Mouse (Mus musculus): ENCODE results near the gene Cdiptos. TPM values are rescaled to one million over a fixed set of nuclear protein-coding genes. Genes with fewer than 3 reads are reported as not detected.

The Cdiptos gene
- not detected for polyA plus RNA-seq (2014; fragmentation: Illumina TruSeq; extraction: RNeasy Lipid Tissue Mini Kit (QIAGEN cat#74804); ENCODE audit: low read depth, low replicate concordance)

GRCm38 (mm10) chr7:126975950-126976866, at the start of gene Cdiptos:
Gene Cdiptos (minus strand): TSS chr7:126976098.

GRCm38 (mm10) chr7:127020901-127021562, 45.1 kb upstream of the Cdiptos start, which contains the start of the genes Gm42742 and Prrt2:
Gene Gm42742 (minus strand): TSS chr7:127021097.
Gene Prrt2 (minus strand): TSS chr7:127021211.

GRCm38 (mm10) chr7:127016971-127017949, 41.4 kb upstream of the Cdiptos start, which contains the start of gene Pagr1a:
Gene Pagr1a (minus strand): TSS chr7:127017352.

GRCm38 (mm10) chr7:127016481-127016485, 40.4 kb upstream of the Cdiptos start, which contains the start of gene Pagr1b:
Gene Pagr1b (minus strand): TSS chr7:127016484.

GRCm38 (mm10) chr7:127014320-127014719, 38.4 kb upstream of the Cdiptos start, which contains the start of gene Mvp:
Gene Mvp (minus strand): TSS chr7:127014621.

GRCm38 (mm10) chr7:126975893-126975949, 177 bp downstream of the Cdiptos start, which contains the start of gene Cdipt:
Gene Cdipt (plus strand): TSS chr7:126975914.

GRCm38 (mm10) chr7:126949793-126950646, 25.9 kb downstream of the Cdiptos start, which contains the start of gene Sez6l2:
Gene Sez6l2 (plus strand): TSS chr7:126950563.

GRCm38 (mm10) chr7:126949403-126949792, 26.5 kb downstream of the Cdiptos start, which contains the start of gene Asphd1:
Gene Asphd1 (minus strand): TSS chr7:126949582.

GRCm38 (mm10) chr7:126928384-126929037, 47.4 kb downstream of the Cdiptos start, which contains the start of gene Kctd13:
Gene Kctd13 (plus strand): TSS chr7:126928879.

GRCm38 (mm10) chr7:126922624-126923060, 53.3 kb downstream of the Cdiptos start, which contains the start of gene Tmem219:
Gene Tmem219 (minus strand): TSS chr7:126922917.

Other genes with a start within 250 kb of the Cdiptos start
- gene Mapk3, start 216.5 kb downstream of the Cdiptos start, polyA plus RNA-seq (2014; fragmentation: Illumina TruSeq; extraction: RNeasy Lipid Tissue Mini Kit (QIAGEN cat#74804); ENCODE audit: low read depth, low replicate concordance) = 5.9 TPM
- not detected for gene Gdpd3, start 209.8 kb downstream of the Cdiptos start, polyA plus RNA-seq (2014; fragmentation: Illumina TruSeq; extraction: RNeasy Lipid Tissue Mini Kit (QIAGEN cat#74804); ENCODE audit: low read depth, low replicate concordance)
- gene Ypel3, start 199.1 kb downstream of the Cdiptos start, polyA plus RNA-seq (2014; fragmentation: Illumina TruSeq; extraction: RNeasy Lipid Tissue Mini Kit (QIAGEN cat#74804); ENCODE audit: low read depth, low replicate concordance) = 10.0 TPM
- gene Tbx6, start 194.6 kb downstream of the Cdiptos start, polyA plus RNA-seq (2014; fragmentation: Illumina TruSeq; extraction: RNeasy Lipid Tissue Mini Kit (QIAGEN cat#74804); ENCODE audit: low read depth, low replicate concordance) = not detected
- gene Ppp4c, start 183.6 kb downstream of the Cdiptos start, polyA plus RNA-seq (2014; fragmentation: Illumina TruSeq; extraction: RNeasy Lipid Tissue Mini Kit (QIAGEN cat#74804); ENCODE audit: low read depth, low replicate concordance) = 19.8 TPM
- not detected for gene Fam57b, start 178.4 kb downstream of the Cdiptos start, polyA plus RNA-seq (2014; fragmentation: Illumina TruSeq; extraction: RNeasy Lipid Tissue Mini Kit (QIAGEN cat#74804); ENCODE audit: low read depth, low replicate concordance)
- gene 4930451I11Rik, start 144.5 kb downstream of the Cdiptos start, polyA plus RNA-seq (2014; fragmentation: Illumina TruSeq; extraction: RNeasy Lipid Tissue Mini Kit (QIAGEN cat#74804); ENCODE audit: low read depth, low replicate concordance) = not detected
- not detected for gene Doc2a, start 128.7 kb downstream of the Cdiptos start, polyA plus RNA-seq (2014; fragmentation: Illumina TruSeq; extraction: RNeasy Lipid Tissue Mini Kit (QIAGEN cat#74804); ENCODE audit: low read depth, low replicate concordance)
- gene Hirip3, start 114.1 kb downstream of the Cdiptos start, polyA plus RNA-seq (2014; fragmentation: Illumina TruSeq; extraction: RNeasy Lipid Tissue Mini Kit (QIAGEN cat#74804); ENCODE audit: low read depth, low replicate concordance) = 3.6 TPM
- 4.8 TPM for gene Ino80e, start 113.7 kb downstream of the Cdiptos start, polyA plus RNA-seq (2014; fragmentation: Illumina TruSeq; extraction: RNeasy Lipid Tissue Mini Kit (QIAGEN cat#74804); ENCODE audit: low read depth, low replicate concordance)
- gene Taok2, start 91.4 kb downstream of the Cdiptos start, polyA plus RNA-seq (2014; fragmentation: Illumina TruSeq; extraction: RNeasy Lipid Tissue Mini Kit (QIAGEN cat#74804); ENCODE audit: low read depth, low replicate concordance) = 3.4 TPM
- gene Tmem219, start 53.2 kb downstream of the Cdiptos start, polyA plus RNA-seq (2014; fragmentation: Illumina TruSeq; extraction: RNeasy Lipid Tissue Mini Kit (QIAGEN cat#74804); ENCODE audit: low read depth, low replicate concordance) = 16.3 TPM
- gene Kctd13, start 47.2 kb downstream of the Cdiptos start, polyA plus RNA-seq (2014; fragmentation: Illumina TruSeq; extraction: RNeasy Lipid Tissue Mini Kit (QIAGEN cat#74804); ENCODE audit: low read depth, low replicate concordance) = 1.7 TPM
- not detected for gene Asphd1, start 26.5 kb downstream of the Cdiptos start, polyA plus RNA-seq (2014; fragmentation: Illumina TruSeq; extraction: RNeasy Lipid Tissue Mini Kit (QIAGEN cat#74804); ENCODE audit: low read depth, low replicate concordance)
- not detected for gene Sez6l2, start 25.5 kb downstream of the Cdiptos start, polyA plus RNA-seq (2014; fragmentation: Illumina TruSeq; extraction: RNeasy Lipid Tissue Mini Kit (QIAGEN cat#74804); ENCODE audit: low read depth, low replicate concordance)
- 7.8 TPM for gene Cdipt, start 184 bp downstream of the Cdiptos start, polyA plus RNA-seq (2014; fragmentation: Illumina TruSeq; extraction: RNeasy Lipid Tissue Mini Kit (QIAGEN cat#74804); ENCODE audit: low read depth, low replicate concordance)
- gene Mvp, start 38.5 kb upstream of the Cdiptos start, polyA plus RNA-seq (2014; fragmentation: Illumina TruSeq; extraction: RNeasy Lipid Tissue Mini Kit (QIAGEN cat#74804); ENCODE audit: low read depth, low replicate concordance) = 0.53 TPM
- 1.3 TPM for gene Pagr1b, start 40.4 kb upstream of the Cdiptos start, polyA plus RNA-seq (2014; fragmentation: Illumina TruSeq; extraction: RNeasy Lipid Tissue Mini Kit (QIAGEN cat#74804); ENCODE audit: low read depth, low replicate concordance)
- not detected for gene Pagr1a, start 41.3 kb upstream of the Cdiptos start, polyA plus RNA-seq (2014; fragmentation: Illumina TruSeq; extraction: RNeasy Lipid Tissue Mini Kit (QIAGEN cat#74804); ENCODE audit: low read depth, low replicate concordance)
- 0.53 TPM for gene Gm42742, start 45.0 kb upstream of the Cdiptos start, polyA plus RNA-seq (2014; fragmentation: Illumina TruSeq; extraction: RNeasy Lipid Tissue Mini Kit (QIAGEN cat#74804); ENCODE audit: low read depth, low replicate concordance)
- gene Prrt2, start 45.1 kb upstream of the Cdiptos start, polyA plus RNA-seq (2014; fragmentation: Illumina TruSeq; extraction: RNeasy Lipid Tissue Mini Kit (QIAGEN cat#74804); ENCODE audit: low read depth, low replicate concordance) = not detected
- gene Maz, start 50.9 kb upstream of the Cdiptos start, polyA plus RNA-seq (2014; fragmentation: Illumina TruSeq; extraction: RNeasy Lipid Tissue Mini Kit (QIAGEN cat#74804); ENCODE audit: low read depth, low replicate concordance) = 12.5 TPM
- gene Kif22, start 66.4 kb upstream of the Cdiptos start, polyA plus RNA-seq (2014; fragmentation: Illumina TruSeq; extraction: RNeasy Lipid Tissue Mini Kit (QIAGEN cat#74804); ENCODE audit: low read depth, low replicate concordance) = not detected
- not detected for gene Zg16, start 111.2 kb upstream of the Cdiptos start, polyA plus RNA-seq (2014; fragmentation: Illumina TruSeq; extraction: RNeasy Lipid Tissue Mini Kit (QIAGEN cat#74804); ENCODE audit: low read depth, low replicate concordance)
- 0.45 TPM for gene AI467606, start 115.3 kb upstream of the Cdiptos start, polyA plus RNA-seq (2014; fragmentation: Illumina TruSeq; extraction: RNeasy Lipid Tissue Mini Kit (QIAGEN cat#74804); ENCODE audit: low read depth, low replicate concordance)
- gene Qprt, start 146.1 kb upstream of the Cdiptos start, polyA plus RNA-seq (2014; fragmentation: Illumina TruSeq; extraction: RNeasy Lipid Tissue Mini Kit (QIAGEN cat#74804); ENCODE audit: low read depth, low replicate concordance) = 50.0 TPM
- 0.13 TPM for gene Spn, start 161.7 kb upstream of the Cdiptos start, polyA plus RNA-seq (2014; fragmentation: Illumina TruSeq; extraction: RNeasy Lipid Tissue Mini Kit (QIAGEN cat#74804); ENCODE audit: low read depth, low replicate concordance)
- 7.0 TPM for gene Cd2bp2, start 220.0 kb upstream of the Cdiptos start, polyA plus RNA-seq (2014; fragmentation: Illumina TruSeq; extraction: RNeasy Lipid Tissue Mini Kit (QIAGEN cat#74804); ENCODE audit: low read depth, low replicate concordance)
- 2.4 TPM for gene Tbc1d10b, start 232.4 kb upstream of the Cdiptos start, polyA plus RNA-seq (2014; fragmentation: Illumina TruSeq; extraction: RNeasy Lipid Tissue Mini Kit (QIAGEN cat#74804); ENCODE audit: low read depth, low replicate concordance)
- not detected for gene Mylpf, start 232.8 kb upstream of the Cdiptos start, polyA plus RNA-seq (2014; fragmentation: Illumina TruSeq; extraction: RNeasy Lipid Tissue Mini Kit (QIAGEN cat#74804); ENCODE audit: low read depth, low replicate concordance)

Data from liver, adult 10 weeks (tissue).